Mouse (Mus musculus) T-cell, adult 2 months (primary cell): ENCODE measurements at regions not wholly inside any gene's neighbourhood (a gene's known extent, or its start where the extent isn't known, plus 50 kb on each side); places are given as distances from the start of the nearest gene placed in this dataset.
A peak's percentile ranks its signal among the peaks of the same experiment; 100 is the strongest.

Source experiments
- DNase-seq: peaks from one replicate; pipeline ENCODE4 v3.0.0; 2022; ENCODE audit warnings: low spot score

DNA sequence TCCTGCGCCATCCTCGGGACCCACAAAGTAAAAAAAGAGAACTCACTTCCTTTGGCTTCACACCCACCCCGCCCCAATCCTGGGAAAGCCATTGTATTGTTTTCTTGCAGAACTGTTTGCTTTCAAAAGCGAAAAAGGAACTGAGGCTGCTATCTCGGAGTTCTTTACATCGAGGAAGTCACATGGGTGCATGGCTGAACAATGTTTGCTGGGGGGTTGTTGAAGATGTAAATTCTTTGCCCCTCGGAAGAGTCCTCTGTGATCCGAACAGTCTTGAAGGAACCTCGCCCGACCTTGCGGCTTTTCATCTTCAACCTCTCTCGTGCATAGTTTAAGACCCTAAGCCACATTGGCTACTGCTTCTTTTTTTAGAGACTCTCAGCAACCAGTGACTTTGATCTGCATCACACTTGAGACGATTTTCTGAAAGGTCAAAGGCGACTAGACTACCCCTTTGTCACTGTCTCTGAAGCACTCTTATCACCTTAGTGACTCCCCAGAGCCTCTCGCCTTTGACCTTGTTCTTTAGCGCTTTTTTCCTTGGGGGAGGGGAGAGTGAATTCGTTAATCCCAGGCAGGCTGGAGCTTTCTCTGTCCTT, 197.9 kb downstream of the Dusp6 start:
- DNase-seq: peak; percentile 28

DNA sequence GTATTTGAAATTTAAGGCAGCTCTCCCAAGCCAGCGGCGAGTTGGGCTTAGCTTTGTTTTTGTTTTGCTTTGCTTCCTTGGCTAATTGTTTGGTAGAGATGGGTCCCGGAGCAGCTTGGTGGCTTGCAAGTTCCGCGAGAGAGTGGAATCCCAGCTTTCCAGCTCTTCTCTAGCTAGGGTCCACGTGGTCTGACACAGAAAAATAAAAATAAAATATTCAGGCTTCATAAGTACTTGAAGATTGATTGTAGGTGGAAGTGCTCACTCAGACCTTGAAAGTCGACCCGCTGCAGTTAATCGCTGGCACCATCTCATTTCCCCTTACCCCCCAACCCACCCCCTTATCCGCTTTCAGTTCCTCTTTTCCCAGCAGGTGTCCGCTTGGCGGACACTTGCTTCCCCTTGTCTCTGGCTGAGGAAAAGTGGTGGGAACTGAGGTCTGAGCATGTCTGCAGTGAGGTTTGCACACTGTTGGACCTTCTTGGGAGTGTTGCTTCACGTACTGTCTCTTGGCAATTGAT, 198.5 kb downstream of the Dusp6 start:
- peak; percentile 4 for DNase-seq

DNA sequence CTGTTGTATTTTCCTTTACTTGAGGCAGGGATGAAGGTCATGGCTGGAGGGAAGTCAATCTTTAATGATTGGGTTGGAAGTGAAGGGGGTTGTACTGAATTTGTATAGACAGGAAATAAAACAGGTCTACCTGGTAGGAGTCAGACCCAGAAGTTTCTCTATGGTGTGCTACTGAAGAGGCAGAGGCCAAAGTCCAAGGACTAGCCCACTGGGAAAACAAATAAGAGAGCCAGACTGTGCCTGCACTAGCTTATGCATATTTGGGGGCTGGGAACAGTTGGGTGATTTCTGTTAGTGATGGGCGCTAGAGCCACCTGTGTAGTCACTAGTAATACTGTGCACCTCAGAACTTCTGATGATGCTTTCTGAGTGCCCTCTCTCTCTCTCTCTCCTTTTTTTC, 203.7 kb downstream of the Dusp6 start:
- no peak for DNase-seq

DNA sequence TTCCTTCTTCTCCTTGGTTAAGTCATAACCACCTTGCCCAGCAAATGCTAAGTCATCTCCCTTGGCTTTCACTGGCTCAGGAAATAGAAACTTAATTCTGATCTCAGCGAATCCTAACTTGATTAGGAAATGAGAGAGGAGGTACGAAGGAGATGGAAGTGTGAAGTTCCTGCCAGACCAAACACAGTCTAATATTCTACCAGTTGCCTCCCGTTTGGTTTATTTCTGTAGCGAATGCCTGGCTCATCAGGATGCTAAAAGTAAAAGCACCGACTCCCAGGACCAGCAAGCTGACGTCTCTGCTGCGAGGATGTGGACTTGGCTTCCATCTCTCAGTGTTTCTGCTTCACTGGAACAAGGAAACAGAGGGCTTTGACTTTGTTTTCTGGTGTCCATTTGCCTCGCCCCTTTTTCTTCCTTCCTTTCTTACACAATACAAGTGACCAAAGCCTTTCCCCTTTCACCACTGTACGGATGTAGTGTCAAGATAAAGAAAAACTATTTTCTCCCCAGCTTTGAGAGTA, 204.3 kb downstream of the Dusp6 start:
- no peak for DNase-seq

DNA sequence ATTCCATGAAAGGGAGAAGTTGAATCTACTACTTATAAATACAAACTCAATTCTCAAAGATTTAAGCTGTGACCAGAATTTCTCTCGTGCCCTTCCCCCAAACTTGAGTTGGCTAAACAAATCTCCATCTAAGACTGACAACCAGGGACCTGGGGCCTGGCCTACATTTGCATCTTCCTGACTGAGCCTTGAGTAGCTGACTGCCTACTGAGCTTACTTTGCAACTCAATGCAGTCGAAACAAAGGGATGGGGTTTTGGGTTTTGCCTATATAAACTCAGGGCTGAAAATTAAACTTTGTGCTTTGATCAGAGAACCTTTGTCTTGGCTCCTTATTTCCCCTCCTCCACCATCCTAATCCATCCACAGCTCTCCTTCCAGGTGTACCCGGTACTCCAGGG, 205.9 kb downstream of the Dusp6 start:
- DNase-seq: no peak

DNA sequence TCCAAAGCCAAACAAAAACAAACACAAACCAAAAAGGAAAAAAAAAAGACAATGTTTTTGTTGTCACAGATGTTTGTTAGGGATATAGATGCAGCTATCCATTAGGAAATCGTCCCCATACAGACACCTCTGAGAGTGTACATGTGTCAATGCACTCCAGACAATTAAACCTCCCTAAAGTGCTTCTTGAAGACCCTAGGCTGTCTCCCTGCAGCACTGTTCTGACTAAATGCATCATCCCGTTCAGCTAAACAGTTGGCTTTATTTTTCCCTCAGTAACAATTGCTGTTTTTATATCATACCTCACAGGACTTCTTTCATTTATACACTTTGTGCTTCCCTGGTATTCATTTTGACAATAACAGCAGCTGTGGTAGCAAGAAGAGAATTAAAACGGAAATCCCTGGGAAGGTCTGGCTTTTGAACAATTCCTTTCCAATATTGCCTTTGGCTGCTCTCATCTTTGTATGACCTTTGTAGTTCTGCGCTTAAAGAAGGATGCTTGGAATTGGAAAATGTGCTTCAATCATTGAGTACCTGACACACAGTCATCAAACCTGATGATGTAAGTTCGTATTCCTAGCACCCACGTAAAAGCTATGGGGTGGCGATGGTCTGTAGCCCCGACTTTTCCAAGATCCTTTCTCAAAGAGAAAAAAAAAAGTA, 208.9 kb downstream of the Dusp6 start:
- no peak for DNase-seq

DNA sequence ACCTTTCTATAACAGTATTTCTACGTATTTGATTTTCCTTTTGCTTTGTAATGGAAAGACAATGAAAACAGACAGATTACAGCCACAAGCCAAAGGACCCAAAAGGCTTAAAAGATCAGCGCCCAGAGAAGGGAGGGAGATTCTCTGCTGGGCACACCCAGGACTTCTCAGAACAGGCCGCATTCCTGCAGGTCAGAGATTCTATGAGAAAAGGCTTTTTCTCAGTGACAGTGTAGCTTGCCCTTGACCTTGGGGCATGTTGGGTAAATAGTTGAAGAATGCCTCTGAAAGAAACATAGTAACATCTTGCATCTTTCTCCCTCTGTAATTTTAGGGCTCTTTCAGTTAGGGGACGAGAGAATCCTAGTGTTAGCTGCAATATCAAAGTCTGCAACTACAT, 209.8 kb downstream of the Dusp6 start:
- no peak for DNase-seq

DNA sequence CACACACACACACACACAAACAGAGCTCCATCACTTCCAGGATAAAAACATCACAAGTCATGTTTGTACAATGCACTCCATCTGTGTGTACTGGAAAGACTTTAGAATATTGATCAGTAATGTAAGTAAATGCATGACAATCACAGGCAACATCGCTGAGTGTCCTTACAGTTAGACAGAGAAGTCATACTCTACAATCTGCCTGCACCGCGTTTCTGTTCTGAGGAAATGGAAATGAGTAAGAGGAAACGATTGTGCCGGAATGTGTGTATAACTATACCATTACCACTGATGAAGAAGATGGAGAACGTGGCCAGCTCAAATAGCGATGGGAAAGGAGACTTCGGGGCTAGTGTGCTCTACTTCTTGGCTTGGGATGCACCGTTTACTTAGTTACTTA, 210.7 kb downstream of the Dusp6 start:
- DNase-seq: no peak

DNA sequence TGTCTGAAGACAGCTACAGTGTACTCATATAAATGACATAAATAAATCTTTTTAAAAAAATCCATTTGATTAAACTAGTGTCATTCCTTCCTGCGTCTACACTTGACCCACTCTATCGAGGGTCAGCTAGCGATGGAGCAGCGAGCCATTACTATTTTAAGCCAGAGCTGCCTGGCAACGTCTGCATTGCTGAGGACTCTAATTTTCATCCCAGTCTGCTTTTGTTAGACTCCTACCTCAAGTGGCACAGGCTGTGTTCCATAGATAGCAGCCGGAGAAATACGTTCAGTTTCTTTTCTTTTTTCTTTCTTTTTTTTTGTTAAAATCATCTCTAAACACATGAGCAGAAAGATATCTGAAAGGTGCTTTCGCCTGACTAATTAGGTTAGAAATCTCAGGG, 211.5 kb downstream of the Dusp6 start:
- DNase-seq: no peak

DNA sequence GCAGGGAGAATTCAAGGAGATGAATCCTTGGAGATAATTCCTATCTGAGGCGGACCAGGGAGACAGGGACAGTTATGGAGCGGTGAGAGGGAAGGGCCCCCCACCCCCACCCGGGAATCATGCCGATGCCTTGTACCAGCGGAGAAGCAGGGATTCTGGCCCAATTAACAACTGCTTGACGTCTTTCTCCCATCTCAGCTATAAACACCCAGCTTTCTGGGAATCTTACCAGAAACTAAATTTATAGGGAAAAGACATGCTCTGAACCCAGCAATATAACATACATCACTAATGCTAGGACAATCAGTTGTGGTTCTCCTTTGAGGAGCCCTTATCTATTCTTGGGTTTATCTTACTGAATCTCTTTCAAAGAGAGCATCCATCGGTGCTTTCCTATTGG, 213.2 kb downstream of the Dusp6 start:
- no peak for DNase-seq

DNA sequence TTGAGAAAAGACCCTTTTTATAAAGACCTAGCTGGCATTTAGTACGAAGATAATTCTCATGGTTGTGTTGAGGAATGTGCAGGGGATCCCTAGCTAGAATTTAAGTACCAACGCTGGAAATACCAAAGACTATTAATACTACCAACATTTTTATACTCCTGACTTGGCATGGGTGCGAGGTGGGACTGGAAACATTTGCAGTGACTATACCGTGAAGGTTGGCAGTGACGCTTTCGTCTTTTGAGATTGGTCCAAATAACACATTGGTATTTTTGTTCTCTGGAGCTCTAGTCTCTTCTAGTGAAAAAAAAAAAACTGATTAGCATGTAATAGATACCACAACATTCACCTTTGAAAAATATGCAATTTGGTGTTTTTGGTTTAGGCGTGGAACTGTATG, 213.7 kb downstream of the Dusp6 start:
- no peak for DNase-seq

DNA sequence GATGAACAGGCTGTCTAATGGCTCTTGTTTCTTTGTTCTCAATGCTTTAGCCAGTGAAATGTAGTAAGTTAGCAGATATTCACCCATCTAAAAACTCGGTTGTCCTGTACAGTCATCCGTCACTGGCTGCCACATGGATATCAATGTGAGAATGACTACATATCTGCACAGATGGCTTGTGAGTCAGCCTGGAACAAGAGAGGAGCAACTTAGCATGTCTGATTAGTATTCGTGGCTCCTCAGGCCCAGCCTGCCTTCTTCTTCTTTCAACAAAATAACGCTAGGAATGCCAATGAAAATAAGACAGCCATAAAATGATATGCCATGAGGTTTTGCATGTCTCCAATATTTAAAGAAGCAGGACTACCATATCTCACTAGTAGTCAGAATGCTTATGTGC, 217.5 kb downstream of the Dusp6 start:
- no peak for DNase-seq

DNA sequence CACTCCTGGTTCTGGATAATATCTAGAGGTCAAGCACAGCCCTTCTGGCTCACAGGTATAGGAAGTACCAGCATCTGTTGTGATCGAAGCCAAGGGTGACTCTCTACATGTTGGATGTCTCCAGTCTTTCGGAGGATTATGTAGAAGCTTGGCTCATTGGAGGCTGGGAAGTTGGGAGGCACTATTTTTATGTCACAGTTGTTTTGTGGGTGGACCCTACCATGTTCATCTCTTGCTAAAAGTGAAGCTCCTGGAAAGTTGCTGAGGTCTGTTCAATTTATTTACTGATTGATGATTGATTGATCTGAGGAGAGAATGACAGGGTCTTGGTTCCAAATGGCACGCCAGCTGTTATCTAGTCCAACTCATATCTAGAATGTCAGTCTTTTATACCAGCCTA, 219.0 kb downstream of the Dusp6 start:
- DNase-seq: no peak

DNA sequence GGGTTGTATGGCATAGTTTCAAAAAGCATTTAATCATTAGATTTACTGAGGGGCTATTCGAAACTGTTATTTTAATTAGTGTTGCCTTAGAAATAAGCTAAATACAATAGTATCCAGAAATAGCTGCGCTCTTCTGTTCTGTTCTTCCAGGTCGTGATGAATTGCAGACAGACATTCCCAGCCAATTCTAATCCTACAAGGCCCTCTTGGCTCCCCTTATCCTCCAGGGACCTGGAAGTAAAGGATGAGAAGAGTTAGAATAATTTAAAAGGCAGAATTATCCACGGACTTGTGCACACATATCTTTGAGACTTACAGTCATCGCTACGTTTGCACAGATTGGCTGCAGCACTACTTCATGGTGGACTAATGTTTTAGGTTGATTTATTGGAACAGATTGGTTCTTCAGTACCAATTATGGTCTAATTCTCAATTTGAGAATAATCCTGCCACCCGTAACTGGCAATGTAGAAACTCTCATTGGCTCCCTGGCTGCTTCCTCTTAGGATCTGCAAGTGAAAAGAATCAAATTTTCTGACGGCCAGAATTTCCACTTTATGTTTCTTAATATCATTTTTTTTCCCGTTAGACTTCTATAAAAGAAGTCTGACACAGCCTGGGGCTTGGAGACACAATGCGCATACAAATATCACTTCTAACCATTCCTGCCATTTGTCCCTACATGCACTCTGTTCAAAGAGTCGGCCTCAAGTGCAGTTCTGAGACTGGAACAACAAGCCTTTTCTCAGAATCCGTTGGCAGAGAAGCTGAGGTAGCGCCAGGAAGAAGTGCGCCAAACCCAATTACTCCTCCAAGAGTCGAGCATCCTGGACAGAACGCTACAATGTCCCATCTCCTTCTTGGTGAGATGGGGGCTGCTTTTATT, 225.4 kb downstream of the Dusp6 start:
- DNase-seq: no peak

DNA sequence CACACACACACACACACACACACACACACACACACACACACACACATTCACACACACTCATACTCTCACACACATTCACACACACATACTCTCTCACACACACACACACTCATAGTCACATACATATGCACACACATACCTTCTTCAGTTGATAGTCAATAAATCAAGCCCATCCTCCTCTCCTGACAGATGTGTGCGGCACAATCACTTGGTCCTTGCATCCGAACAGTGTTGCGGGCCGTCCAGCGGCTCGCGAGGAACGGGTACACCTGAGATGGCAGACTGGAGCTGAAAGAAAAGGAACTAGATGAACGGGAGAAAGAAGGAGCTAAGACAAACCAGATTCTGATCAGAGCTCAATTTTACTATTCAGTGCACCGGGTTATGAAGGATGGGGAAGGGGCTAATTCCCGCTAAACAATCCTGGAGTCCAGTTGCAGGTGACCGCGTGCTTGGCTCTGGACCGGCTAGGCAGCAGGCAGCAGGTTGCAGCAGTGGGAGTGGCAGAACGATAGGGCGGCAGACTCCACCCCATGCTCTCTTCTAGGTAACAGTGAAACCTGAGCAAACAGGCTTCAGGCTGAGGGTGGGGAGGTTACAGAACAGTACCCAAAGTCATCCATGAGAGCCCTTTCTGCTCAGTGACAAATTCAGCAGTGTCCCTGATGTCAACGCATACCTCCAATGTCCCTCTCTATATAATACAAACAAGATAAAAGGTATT, 247.8 kb downstream of the Csl start:
- DNase-seq: no peak

DNA sequence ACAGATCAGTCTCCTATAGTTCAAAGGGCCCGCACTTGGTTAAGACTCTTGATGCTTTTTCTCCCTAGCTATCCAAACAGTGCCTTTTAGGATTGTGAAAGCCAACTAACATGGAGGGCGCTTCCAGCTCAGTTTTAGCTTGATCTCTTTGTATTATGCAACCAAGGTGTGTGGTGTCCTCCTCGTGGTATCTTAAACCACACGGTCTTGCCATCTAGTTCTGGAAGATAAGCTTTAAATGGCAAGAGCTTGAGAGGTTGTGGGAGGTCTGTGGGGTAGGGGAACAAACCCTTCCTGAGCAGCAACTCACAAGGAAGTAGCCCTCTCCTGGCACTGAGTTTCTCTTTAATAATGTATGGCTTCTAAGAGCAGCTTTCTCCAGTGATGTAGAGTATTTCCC, 241.5 kb downstream of the Csl start:
- DNase-seq: no peak

DNA sequence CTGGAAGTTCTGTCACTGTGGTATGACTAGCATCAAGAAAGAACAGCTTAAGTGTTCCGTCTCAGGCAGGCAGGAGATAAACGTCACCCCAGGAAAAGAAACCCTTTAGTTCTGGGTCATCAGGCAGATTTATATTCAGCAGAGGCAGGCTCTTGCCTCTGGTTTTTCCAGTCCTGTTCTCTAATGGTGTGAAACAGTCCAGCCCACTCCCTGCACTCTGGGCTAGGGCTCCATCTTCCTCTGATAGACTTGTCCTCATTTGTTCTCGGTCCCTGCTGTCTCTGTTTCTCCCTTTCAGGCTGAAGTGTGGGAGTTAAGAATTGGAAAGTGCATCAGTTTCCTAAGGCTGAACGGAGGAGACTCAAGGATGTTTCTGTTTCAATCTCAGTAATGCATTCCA, 240.0 kb downstream of the Csl start:
- no peak for DNase-seq

DNA sequence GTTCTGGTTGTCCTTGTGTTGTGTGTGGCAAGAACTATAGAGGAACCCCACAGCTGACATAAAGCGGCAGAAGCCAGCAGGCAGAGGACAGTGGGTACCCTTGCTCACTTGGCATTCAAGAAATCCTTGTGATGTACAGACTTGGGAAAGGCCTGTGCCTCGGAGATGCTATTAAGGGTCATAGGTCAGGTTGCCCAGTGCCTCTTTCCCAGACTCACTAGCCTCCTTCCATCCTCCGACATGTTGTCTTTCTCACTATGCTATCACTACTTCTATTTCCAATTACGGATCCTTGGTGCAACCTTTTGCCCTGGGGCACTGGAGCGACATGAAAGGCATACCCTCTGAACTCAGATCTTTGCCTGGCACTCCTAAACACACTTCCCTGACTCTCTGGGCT, 235.6 kb downstream of the Csl start:
- no peak for DNase-seq

DNA sequence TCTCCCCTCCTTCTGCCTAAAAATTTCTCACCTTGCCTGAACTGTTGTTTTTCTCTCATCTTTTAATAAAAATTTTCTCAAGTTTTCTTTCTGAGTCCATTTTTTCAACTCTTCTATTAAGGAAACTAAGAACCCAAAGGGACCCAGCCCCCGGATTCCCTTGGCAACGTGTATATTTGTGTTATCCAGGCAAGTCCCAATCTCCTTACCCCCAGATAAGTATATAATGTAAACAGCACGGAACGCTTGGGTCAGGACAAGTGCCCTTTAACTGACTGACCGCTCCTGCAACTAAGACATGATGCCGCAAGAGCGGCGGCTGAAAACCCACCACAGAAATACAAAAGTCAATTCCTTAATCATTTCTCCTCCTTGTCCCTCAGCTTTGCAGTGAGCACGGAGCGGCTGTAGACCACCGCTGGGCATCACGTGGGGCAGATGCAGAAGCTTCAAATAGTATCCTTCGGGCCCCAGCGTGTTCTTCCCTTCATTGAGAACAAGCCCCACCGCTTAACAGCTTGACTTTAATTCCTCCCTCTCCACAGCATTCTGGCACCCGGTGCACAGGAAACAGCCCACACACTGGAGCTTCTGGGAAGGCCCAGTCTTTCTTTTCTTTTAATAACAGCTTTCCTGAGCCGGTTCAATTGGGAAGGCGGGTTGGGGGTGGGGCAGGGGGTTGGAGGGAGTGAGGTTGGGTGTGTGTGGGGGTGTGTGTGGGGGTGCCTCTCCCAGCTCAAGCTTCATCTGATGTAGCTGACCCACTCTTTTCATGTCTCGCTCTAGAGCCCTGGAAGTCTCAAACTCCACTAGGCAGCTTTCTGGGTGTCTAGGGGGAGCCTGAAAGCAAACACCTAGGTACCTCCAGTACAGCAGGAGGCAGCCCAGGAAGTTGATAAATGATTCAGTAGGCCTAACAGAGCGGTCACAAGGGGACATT, 234.9 kb downstream of the Csl start:
- no peak for DNase-seq

DNA sequence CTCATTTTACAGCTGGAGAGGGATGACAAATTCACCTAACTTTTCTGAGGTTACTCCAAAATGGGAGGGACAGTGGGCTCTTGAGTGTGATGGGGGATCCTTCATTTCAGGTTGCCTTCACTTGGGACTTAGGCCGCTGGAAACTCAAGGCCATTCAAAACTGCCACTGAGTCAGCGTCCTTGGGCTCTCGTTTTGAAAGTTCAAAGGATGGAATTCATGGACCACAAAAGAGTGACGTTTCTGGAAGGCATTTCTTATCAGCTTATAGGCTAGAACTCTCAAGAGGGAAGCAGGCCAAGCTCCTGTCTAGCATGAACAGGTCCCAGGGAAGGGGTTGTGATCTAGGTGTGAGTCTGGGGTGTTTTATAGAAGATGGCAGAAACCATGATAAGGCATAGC, 233.3 kb downstream of the Csl start:
- DNase-seq: no peak

DNA sequence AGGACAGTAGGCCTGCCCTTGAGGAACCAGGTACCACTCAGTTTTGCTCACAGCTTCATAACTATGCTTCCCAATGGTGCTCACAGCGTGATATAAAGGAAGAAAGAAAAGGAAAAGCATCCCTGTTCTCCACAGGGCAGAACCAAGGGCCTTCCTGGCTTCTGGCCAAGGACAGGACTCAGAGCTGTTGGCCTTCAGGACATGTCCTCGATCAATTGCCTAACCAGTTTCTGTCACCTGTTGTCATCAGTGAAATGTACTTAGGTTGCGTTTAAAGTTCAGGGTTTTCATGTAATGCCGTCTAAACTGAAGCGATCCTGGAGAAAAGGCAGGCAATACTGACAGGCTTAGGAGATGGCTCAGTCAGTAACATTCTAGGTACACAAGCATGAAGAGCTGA, 232.9 kb downstream of the Csl start:
- no peak for DNase-seq
